Mouse (Mus musculus) adrenal gland, postnatal 4 days (tissue): Measurements from ENCODE around the gene Cgref1. TPM values are rescaled to one million over a fixed set of nuclear protein-coding genes. Genes with fewer than 3 reads are reported as not detected.

ENCODE experiments used
- DNase-seq, 2 experiments: peaks; one replicate each; pipeline ENCODE4 v3.0.0; 2021 to 2022; ENCODE audit warnings: low spot score in 2 of 2, mixed read lengths in 2 of 2
- total RNA-seq, 2 experiments: library from RNA; stranded (reverse); gene quantifications; 2 replicates each; pipeline ENCODE4 v1.2.3; 2021

Gene Cgref1
- total RNA-seq, 2 experiments from 2014 or later, result 3.5 to 6.0 TPM

GRCm38 (mm10) chr5:30950922-30951321 is 5.5 kb upstream of the Cgref1 start:
- no peak for DNase-seq

DNA sequence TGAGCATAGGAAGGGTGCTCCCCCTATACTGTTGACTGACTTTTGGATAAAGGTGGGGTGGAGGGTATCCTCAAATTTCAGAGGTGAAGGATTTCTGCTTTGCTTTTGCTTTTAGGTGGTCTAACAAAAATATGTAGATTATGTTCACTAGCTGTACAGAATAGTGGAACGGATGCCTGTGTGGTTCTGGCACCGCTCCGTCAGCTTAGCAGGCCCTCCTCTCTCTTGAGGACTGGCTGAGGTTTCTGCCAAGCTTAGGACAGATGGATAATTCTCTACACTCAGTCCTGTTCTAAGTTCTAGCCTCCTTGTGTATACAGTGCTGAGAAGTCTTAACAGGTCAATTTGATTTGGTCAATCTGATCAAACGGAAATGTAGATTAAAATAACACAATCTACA is 5.1 kb upstream of the Cgref1 start:
- DNase-seq, result no peak

- DNase-seq, result peak; percentile 72 to 83
Observed at GRCm38 (mm10) chr5:30949654-30950326, 4.4 kb upstream of the Cgref1 start.

DNA sequence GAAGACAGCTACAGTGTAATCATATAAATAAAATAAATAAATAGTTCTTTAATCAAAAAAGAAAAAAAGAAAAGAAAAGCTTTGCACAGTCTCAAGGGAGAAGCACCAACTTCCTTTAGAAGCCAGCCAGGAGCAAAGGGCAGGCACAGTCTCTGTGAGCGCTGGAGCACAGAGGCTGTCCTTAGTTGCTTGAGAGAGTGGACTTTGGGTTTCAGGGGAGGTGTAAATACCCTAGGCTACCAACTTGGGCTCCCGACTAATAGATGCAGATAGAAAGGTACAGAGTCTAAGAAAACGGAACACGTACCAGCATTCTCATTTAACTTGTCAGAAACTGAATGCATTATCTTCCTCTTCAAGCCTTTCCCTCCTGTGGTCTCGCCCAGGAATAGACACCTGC is 3.2 kb upstream of the Cgref1 start:
- DNase-seq, result no peak

DNA sequence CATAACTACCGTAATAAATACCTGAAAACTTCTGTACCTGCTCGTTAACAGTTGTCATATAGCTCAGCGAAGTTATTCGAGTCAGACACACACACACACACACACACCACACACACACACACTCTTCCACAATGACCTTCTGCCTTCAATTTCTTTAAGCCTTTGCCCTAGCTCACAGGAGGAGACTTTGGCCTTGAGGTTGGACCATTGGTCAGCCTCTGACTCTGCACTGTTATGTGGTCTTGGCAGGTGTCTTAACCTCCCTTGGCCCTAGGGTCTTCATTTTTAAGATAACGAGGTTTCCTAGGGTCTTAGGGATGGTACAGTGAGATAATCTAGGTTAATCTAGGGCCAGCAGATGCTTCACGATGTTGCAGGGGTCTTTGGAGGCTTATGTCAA is 1.0 kb downstream of the Cgref1 start:
- DNase-seq, result no peak

DNA sequence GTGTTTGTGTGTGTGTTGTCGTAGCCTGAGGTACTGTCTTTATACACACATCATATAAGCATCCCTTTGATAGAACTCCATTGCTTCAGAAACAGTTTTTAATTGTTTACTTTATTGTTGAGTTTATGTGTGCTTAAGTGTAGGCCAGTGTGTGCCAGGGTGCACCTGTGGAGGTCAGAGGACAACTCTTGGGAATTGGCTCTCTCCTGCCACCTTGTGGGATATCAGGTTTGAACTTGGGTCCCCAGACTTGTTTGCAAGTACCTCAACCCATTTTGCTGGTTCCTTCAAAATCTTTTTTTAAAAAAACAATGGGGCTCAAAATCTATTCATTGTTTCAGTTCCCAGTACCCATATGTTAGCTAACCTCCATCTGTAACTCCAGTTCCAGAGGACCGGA is 2.4 kb downstream of the Cgref1 start:
- no peak for DNase-seq

DNA sequence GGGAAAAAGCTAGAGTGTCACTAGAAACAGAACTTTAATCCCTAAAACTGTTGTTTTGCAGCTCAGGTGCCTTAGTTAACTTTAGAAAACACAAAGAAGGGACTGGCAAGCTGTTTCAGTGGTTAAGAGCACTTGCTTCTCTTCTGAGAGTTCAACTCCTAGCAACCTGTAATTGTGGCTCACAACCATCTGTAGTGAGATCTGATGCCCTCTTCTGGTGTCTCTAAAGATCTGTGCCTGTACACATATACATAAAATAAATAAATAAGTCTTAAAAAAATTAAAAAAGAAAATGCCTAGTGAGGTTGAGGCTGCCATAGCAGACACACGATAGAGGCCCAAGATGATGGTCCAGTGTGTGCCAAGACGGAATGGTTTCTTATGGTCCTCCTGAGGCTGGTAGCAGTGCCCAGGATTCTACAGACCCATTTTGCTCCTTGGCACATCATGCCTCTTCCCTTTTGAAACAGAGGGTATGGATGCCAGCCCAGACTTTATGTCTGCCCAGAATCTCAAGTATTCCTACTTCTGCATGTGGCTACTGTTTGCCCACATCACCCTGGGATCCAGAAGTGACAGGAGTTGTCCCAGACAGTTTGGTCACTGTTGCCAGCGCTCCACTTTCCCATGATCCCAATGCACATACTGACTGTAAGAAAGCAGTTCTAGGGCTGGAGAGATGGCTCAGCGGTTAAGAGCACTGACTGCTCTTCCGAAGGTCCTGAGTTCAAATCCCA is 10.5 kb downstream of the Cgref1 start:
- DNase-seq, result no peak

DNA sequence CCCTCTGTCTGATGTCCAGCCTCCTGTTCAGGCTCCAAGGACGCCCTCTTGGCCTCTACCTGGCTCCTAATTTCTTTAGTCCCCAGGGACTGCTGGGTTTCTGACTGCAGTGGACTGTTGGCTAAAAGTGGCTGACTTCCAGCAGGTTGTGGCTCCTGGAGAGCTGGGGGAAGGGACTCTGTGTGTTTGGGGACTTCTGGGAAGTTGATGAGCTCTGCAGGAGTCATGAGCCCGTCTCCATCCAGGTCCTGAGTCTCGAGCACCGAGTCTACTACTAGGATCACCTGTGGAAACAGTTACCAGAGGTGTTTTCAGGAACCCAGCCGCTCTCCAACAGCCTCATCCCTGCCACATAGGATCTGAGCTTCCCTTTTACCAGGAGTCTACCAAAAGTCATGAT is 11.7 kb downstream of the Cgref1 start:
- no peak for DNase-seq

DNA sequence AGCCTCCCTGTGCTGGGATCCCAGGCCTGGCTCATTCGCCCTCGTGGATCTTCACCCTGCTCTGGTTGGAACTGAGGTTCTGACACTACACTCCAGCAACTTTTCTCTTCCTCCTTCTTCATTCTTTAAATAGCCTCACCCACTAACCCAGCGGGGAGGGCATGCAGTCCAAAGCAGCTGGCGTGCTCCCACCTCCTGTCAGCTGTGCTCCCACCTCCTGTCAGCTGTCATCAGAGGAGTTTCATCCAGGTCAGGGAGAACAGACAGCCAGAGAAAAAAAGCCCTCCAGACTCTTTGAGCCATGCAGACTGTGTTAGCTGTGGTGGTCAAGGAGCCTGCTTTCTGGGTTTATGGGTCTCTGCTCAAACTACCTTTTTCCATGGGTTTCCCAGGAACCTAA is 14.0 kb downstream of the Cgref1 start:
- no peak for DNase-seq

GRCm38 (mm10) chr5:30930846-30931245 is 14.5 kb downstream of the Cgref1 start:
- no peak for DNase-seq

GRCm38 (mm10) chr5:30930121-30930520 is 15.3 kb downstream of the Cgref1 start:
- peak in 1 of 2 experiments; percentile 58 for DNase-seq

GRCm38 (mm10) chr5:30927945-30928529 is 17.4 kb downstream of the Cgref1 start:
- no peak for DNase-seq

DNA sequence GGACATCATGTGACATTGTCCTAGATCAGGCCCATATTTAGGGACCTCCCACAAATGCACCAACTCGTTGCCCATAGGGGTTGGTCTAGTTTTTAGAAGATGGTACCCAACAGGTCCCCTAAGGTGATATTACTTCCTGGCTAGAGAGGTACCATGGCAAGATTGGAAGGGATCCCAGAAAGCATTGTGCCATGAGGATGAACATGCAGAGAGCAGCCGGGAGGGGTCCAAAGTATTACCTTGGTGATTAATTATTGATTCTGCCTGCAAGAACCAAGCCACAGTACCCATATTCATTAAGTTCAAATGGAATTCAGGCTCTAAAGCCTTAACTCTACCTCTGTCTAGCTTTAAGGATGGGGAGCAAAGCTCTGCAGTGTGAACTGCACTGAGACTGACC is 19.3 kb downstream of the Cgref1 start:
- no peak for DNase-seq

DNA sequence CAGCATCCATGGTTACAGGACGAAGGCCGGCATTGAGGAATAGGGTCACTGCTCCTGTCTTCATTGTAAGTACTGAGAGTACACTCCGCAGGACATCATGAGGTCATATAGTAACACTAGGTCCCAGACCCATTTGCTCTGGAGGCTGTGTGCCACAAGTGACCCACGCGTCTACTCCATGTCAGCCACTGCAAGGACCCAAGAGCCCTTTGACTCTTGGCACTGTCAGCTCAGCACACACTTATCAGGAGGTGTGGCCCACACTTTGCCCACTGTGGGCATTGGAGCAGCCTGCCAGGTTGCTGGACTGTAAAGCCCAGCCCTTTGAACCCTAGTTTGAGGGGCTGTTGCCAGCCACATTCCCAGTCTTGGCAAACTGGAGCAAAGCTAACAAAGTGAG is 20.2 kb downstream of the Cgref1 start:
- DNase-seq, result no peak

DNA sequence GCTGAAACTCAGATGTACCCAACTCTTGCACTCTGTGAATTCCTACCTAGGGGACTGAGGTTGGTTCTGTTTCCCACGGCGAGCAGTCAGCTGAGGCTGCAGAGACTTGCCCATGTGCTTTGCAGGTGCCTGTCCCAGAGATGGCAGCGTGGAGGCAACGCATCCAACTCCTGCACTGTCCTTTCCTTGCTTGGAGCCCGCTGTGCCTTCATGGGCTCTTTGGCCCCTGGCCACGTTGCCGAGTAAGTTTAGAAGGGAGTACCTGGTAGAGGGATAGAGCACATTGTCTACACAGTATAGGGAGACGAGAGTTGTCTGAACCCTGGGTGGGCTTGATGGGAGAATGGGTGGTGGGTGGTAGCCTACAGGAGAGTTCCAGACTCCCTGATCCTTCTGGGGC is 20.8 kb downstream of the Cgref1 start:
- no peak for DNase-seq

DNA sequence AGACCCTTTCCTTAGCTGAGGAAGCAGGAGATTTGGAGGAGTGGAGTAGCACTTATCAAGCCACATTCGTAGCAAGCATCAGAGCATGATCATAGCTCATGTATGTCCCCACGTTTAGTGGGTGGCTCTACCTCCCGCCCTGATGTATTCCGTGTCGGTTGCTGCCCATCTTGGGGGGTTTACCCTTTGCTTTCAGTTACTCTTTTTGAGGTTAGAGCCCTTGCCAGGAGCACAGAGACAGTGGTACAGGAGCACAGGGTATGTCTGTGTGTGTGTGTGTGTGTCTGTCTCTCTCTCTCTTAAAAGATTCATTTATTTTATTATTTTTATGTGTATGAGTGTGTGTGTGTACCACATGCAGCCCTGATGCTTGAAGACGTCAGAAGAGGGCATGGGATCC is 22.3 kb downstream of the Cgref1 start:
- no peak for DNase-seq

DNA sequence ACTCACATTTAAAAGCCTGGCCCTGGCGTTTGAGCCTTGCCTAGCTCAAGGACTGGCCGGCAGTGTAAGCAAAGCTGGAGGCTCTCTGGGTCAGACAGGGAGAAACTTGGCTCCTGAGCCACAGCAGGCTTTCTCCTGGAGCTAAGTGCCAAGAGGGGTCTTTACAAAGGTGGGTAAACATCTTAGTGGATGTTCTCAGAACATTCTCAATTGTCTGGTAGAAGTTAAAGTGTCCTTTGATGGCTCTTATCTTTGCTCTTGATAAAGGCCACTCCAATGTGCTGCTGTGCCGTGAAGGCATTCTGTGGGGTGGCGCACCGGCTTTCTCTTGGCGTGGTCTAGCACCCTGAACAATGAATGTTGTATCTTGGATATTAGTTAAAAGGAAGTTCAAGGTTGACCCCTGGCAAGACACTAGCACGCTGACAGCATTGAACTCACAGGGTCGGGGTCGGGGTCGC is 22.8 kb downstream of the Cgref1 start:
- DNase-seq, result no peak

GRCm38 (mm10) chr5:30921256-30922033 is 23.9 kb downstream of the Cgref1 start, which contains the start of gene Khk:
Khk (plus strand) TSS chr5:30921431.
- DNase-seq, result peak; percentile 83 to 93

DNA sequence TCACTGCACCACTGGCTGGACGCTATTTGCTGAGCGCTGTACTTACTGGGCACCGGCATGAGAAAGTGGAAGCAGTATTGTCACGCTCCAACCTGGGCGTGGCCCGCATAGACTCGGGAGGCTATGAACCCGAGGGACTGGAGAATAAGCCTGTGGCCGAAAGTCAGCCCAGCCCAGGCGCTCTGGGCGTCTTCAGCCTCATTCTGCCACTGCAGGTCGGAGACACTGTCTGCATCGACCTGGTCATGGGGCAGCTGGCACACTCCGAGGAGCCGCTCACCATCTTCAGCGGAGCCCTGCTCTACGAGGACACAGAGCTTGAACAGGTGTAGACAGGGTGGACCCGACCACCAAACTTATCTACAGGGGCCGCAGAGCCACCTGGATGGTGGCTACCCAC is 24.8 kb downstream of the Cgref1 start:
- no peak for DNase-seq

DNA sequence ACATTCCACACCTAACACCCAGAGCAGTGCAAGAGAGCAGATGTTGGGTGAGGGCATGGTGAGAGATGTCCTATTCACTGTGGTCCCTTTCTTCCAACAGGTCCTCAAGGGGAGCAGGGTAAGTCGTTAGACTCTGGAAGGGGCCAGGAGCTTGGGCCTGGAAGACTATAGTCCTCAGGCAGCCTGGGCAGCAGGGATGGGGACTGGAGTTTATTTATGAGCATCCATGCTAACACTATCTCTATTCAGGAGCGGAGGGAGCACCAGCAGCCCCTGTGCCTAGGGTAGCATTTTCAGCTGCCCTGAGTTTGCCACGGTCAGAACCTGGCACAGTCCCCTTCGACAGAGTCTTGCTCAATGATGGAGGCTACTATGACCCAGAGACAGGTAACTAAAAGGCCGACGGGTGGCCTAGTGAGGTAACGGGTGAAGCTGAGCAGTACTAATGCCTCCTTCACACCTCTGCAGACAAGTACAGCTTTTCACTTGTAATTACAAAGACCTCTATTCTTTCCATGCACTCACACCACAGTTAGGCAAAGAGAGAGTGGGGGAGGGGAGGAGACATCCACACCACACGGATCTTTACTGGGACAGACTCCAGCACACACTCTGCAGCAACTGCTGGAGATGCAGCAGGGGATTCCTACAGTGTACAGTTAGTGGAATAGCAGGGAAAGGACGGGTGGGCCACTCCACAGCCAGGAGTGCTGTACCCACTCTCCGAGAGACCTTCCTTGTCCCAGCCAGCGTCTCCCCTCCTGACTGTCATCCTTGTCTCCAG is 25.4 kb downstream of the Cgref1 start:
- no peak for DNase-seq

- DNase-seq, result no peak
Observed at GRCm38 (mm10) chr5:30918691-30919090, 26.7 kb downstream of the Cgref1 start.
